Mouse (Mus musculus) heart, embryonic 12.5 days (tissue): ENCODE data around the gene Rnls. TPM values are rescaled to one million over a fixed set of nuclear protein-coding genes. Genes with fewer than 3 reads are reported as not detected.

Source experiments
- ATAC-seq: fragments of 200-750 bp; cut with Nextera tagmentation; 2 replicates; pipeline ENCODE4 v1.8.0; 2017; ENCODE audit warnings: moderate TSS enrichment, moderate library complexity; ENCODE audit not compliant: insufficient number of reproducible peaks, low FRiP score
- H3K27ac ChIP-seq: fragments of 300-500 bp; sonication (generic); 2 replicates; pipeline ENCODE4 v1.5.1; 2016; ENCODE audit warnings: mild to moderate bottlenecking, moderate library complexity; ENCODE audit not compliant: poor library complexity, severe bottlenecking
- H3K27me3 ChIP-seq: fragments of 300-500 bp; sonication (generic); replicated peaks from 2 replicates; pipeline ENCODE4 v1.6.1; 2016; ENCODE audit warnings: mild to moderate bottlenecking, moderate library complexity
- H3K36me3 ChIP-seq: fragments of 300-500 bp; sonication (generic); 2 replicates; pipeline ENCODE4 v1.6.1; 2016; ENCODE audit warnings: mild to moderate bottlenecking, moderate library complexity
- H3K4me1 ChIP-seq: fragments of 300-500 bp; sonication (generic); replicated peaks from 2 replicates; pipeline ENCODE4 v1.6.1; 2016; ENCODE audit warnings: mild to moderate bottlenecking
- H3K4me2 ChIP-seq: fragments of 300-500 bp; sonication (generic); 2 replicates; pipeline ENCODE4 v1.6.1; 2016; ENCODE audit warnings: mild to moderate bottlenecking, moderate library complexity
- H3K4me3 ChIP-seq: fragments of 300-500 bp; sonication (generic); 2 replicates; pipeline ENCODE4 v1.5.1; 2016; ENCODE audit warnings: mild to moderate bottlenecking
- H3K9ac ChIP-seq: fragments of 300-500 bp; sonication (generic); 2 replicates; pipeline ENCODE4 v1.6.1; 2016; ENCODE audit warnings: mild to moderate bottlenecking, moderate library complexity
- H3K9me3 ChIP-seq: fragments of 300-500 bp; sonication (generic); replicated peaks from 2 replicates; pipeline ENCODE4 v1.6.1; 2016; ENCODE audit warnings: mild to moderate bottlenecking, moderate library complexity
- WGBS: fragments of 180-500 bp; shearing (Covaris S2); methylation state at CpG from one replicate; pipeline ENCODE4 v1.1.7; 2016; 5-methylcytosine and 5-hydroxymethylcytosine counted together
- polyA plus RNA-seq: library from polyadenylated mRNA; unstranded; fragments of >200 nt; fragmentation: Nextera tagmentation; extraction: Ambion mirVana; gene quantifications from 2 replicates; pipeline ENCODE4 v1.2.1, GENCODE M21; 2016

Rnls gene
- polyA plus RNA-seq, 1 experiment from 2014 or later, result 9.5 TPM

DNA sequence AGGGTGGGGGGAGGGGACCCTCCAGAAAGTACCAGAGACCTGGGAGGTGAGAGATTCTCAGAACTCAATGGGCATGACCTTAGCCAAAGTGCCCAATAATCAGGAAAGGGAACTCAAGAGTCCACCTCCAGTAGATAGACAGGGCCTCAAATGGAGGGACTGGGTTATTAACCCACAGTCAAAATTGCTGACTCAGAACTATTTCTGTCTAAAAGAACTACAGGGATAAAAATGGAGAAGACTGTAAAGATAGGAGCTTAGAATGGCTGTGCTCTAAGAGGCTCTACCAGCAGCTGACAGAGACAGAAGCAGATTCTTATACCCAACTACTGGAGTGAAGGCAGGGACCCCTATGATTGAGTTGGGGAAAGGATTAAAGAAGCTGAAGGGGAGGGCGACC is 132.9 kb downstream of the Rnls start:
- H3K4me2 ChIP-seq, result no peak overlapping the region
- no peak overlapping the region for H3K4me3 ChIP-seq
- H3K9ac ChIP-seq, result no peak overlapping the region
- H3K27me3 ChIP-seq, result no peaks in the 10 kb centered on the region
- H3K9me3 ChIP-seq, result no peaks in the 10 kb centered on the region
- H3K36me3 ChIP-seq, result no peaks in the 10 kb centered on the region
- no peaks in the 10 kb centered on the region for H3K4me1 ChIP-seq
- 69% methylated on average over 1 of the region's 1 CpGs for WGBS
- ATAC-seq, result no peak
- H3K27ac ChIP-seq, result no peak overlapping the region

DNA sequence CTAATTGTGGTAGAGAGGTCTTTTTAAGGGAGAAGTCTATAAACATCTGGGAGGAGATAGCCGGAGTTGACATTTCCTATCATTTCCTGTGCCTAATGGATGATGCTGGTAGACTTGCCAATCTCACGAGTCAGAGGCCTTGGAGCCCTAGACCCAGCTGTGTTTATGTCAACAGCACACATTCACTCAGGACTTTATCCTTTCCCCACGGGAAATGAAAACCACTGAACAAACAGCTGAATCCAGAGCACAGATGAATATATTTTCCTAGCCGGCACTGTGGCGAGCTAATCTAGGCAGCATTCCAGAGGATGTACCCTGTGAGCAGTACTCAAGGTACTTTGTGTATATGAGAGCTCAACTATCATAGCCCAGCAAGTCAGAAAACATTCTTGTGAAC is 138.2 kb downstream of the Rnls start:
- H3K36me3 ChIP-seq, result no peaks in the 10 kb centered on the region
- H3K9me3 ChIP-seq, result no peaks in the 10 kb centered on the region
- H3K9ac ChIP-seq, result no peak overlapping the region
- H3K27me3 ChIP-seq, result no peaks in the 10 kb centered on the region
- 45% methylated on average over 5 of the region's 5 CpGs for WGBS
- H3K27ac ChIP-seq, result no peak overlapping the region
- no peak overlapping the region for H3K4me2 ChIP-seq
- no peak overlapping the region for H3K4me3 ChIP-seq
- H3K4me1 ChIP-seq, result no peaks in the 10 kb centered on the region
- ATAC-seq, result no peak

DNA sequence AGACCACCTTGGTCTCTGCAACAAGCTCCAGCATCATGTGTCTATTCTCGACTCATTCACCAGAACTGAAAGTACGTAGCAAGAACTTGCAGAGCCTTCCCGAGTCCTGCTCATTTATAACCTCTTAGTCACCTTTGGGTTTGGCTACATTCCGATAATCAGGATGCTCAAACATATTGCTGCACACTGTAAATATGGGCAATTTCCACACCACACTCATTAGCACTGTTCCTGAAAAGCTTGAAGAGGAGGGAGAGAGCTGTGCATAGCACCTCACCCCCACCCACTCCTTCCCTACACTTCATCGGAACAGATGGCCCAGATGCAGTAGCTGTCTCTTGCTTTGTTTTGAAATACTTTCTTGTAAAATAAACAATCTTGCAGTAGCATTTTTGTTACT is 139.9 kb downstream of the Rnls start:
- Histone ChIP-seq H3K9ac (no peak overlapping the region), H3K27me3 (no peaks in the 10 kb centered on the region), H3K4me1 (no peaks in the 10 kb centered on the region), H3K4me2 (no peak overlapping the region), H3K4me3 (no peak overlapping the region), H3K36me3 (no peaks in the 10 kb centered on the region), H3K27ac (no peak overlapping the region), H3K9me3 (no peaks in the 10 kb centered on the region)
- 78% methylated on average over 5 of the region's 5 CpGs for WGBS
- ATAC-seq, result no peak

DNA sequence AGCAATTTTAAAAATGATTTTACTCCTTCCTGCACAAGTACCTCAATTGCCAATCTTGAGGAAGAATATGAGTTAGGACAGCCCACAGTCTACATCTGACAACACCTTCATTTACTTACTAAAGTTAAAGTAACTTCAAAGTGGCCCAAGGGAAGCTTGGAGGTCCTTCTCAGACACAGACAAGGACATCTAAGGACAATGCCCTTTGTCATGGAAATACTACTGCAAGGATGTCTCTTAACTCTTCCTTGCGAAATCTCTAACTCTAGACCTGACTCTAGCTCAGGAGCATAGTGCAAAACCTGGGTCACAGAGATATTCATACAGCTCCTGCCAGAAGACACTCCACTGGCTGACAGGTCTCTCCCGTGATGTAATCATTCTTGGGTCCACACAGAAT is 147.9 kb downstream of the Rnls start:
- Histone ChIP-seq H3K9ac (no peak overlapping the region), H3K36me3 (no peaks in the 10 kb centered on the region), H3K9me3 (no peaks in the 10 kb centered on the region), H3K4me3 (no peak overlapping the region), H3K27me3 (no peaks in the 10 kb centered on the region), H3K27ac (no peak overlapping the region), H3K4me1 (no peaks in the 10 kb centered on the region), H3K4me2 (no peak overlapping the region)
- ATAC-seq, result no peak
- WGBS, result 63% methylated on average over 2 of the region's 2 CpGs

DNA sequence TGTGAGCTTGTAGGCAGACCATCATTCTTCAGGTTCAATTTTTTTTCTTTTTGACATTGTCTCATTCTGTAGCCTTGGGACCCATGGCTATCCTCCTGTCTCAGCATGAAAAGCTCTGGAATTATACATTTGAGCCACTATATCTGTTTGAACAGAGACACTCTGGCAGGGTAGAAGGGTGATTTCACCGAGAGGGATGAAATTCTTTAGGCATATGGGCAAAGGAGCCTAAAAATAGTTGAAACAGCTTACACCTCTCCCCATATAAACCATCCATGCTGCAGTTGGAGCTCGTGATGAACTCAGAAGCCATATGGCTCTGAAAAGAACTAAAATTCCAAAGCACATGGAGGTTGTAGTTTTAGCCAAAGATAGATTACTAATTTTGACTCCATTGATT is 151.7 kb downstream of the Rnls start:
- ATAC-seq, result no peak
- 71% methylated on average over 2 of the region's 2 CpGs for WGBS
- Histone ChIP-seq H3K27ac (no peak overlapping the region), H3K9me3 (no peaks in the 10 kb centered on the region), H3K27me3 (no peaks in the 10 kb centered on the region), H3K4me3 (no peak overlapping the region), H3K4me2 (no peak overlapping the region), H3K4me1 (no peaks in the 10 kb centered on the region), H3K9ac (no peak overlapping the region), H3K36me3 (no peaks in the 10 kb centered on the region)

DNA sequence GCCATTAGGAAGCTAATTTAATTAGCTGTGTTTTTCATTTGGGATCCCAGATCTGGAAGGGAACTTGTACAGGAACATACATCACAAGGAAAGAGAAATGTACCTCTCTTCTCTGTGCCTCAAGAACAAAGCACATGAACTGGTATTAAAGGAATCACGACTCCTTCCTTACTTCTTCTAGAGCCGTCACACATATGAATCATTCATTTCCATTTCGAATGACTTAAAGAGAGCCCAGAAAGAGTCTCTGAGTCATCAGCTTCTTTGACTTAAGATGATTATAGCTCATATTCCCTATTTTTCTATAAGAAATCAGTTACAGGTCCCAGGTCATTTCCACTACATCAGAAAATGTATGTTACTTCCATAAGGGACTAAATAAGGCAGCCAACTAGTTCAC is 159.2 kb downstream of the Rnls start:
- Histone ChIP-seq H3K4me1 (no peaks in the 10 kb centered on the region), H3K27me3 (no peaks in the 10 kb centered on the region), H3K9me3 (no peaks in the 10 kb centered on the region), H3K36me3 (no peaks in the 10 kb centered on the region), H3K4me2 (no peak overlapping the region), H3K4me3 (no peak overlapping the region), H3K27ac (no peak overlapping the region), H3K9ac (no peak overlapping the region)
- no peak for ATAC-seq
- WGBS, result 76% methylated on average over 3 of the region's 3 CpGs

DNA sequence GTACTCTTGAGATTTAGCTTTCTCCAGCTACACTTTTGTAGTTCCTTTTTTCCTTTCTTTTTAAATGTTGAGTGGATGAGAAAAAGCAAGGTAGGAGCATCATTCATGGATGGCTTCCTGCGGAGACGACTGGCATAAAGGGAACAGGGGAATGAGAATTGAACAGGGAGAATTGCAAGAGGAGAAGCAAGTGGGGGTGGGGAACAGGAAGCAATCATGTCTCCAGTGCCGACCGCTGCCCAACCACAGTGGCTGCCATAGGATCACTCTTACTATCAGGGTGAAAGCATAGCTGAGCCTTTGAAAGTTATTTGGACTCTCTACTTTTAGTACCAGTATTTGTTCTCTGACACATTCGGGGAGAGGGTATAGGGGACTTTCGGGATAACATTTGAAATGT is 160.8 kb downstream of the Rnls start:
- Histone ChIP-seq H3K9me3 (no peaks in the 10 kb centered on the region), H3K27ac (no peak overlapping the region), H3K4me1 (no peaks in the 10 kb centered on the region), H3K36me3 (no peaks in the 10 kb centered on the region), H3K9ac (no peak overlapping the region), H3K4me2 (no peak overlapping the region), H3K4me3 (no peak overlapping the region), H3K27me3 (no peaks in the 10 kb centered on the region)
- ATAC-seq, result no peak
- 48% methylated on average over 6 of the region's 6 CpGs for WGBS

DNA sequence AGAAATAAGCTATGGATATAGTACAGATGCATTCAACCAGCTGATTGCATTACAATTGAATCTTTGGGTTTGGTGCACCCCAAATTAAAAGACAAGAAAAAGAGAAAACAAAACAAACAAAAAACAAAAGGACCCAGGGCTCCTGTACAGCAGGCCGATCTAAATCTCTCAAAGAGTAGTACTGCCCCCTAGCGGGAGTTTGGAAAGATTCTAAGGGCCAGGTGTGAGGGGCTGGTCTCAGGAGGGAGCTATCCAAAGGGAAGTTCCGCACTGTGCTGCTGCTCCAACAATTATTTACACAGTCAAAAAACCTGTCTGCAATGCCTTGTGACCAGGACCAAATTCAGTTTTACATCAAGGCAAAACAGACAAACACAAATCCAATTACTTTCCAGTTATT is 165.1 kb downstream of the Rnls start:
- WGBS, result 9% methylated on average over 3 of the region's 3 CpGs
- ATAC-seq, result no peak

DNA sequence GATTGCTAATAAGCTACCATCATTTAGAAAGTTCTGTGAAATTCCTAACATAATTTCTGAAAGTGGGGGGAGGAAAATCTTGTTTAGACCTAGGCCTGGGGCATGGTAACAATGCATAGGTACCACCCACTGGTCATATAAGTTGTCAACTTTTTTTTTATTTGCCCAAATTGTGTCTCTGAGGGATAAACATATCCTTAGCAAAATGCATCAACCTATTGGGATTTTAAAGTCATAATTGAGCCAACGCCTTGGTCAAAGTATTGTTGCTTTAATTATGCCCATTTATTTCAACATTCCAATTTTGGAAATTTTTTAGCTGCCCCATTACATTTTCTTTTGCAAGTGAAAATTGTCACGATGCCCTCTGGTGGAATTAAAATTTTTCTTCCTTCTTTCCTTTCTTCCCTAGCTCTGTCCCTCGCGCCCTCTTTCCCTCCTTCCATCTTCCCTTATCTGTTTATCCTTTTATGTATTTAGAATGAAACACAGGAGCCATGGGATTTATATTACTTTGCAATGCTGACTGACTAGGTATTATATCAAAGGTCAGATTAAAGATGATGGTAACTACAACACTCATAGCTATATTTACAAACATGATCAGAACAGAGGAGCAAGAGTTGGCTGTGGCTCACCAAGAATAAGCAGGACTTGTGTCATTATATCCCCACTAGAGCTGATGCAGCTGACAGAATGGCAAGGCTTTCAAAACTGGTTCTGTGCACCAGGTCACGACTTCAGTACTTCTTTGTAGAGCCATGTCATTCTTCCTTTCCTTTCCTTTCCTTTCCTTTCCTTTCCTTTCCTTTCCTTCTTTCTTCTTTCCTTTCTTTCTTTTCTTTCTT is 166.0 kb downstream of the Rnls start:
- no peak overlapping the region for H3K9ac ChIP-seq
- WGBS, result 64% methylated on average over 5 of the region's 5 CpGs
- H3K4me1 ChIP-seq, result no peaks in the 10 kb centered on the region
- no peaks in the 10 kb centered on the region for H3K9me3 ChIP-seq
- no peak for ATAC-seq
- H3K27ac ChIP-seq, result no peak overlapping the region
- H3K4me2 ChIP-seq, result no peak overlapping the region
- H3K36me3 ChIP-seq, result no peaks in the 10 kb centered on the region
- no peak overlapping the region for H3K4me3 ChIP-seq
- no peaks in the 10 kb centered on the region for H3K27me3 ChIP-seq

More for the DNA sequence above, 165.1 kb downstream of the Rnls start:
- Histone ChIP-seq H3K4me2 (no peak overlapping the region), H3K4me1 (no peaks in the 10 kb centered on the region), H3K9me3 (no peaks in the 10 kb centered on the region), H3K9ac (no peak overlapping the region), H3K27ac (no peak overlapping the region), H3K27me3 (no peaks in the 10 kb centered on the region), H3K36me3 (no peaks in the 10 kb centered on the region), H3K4me3 (no peak overlapping the region)

DNA sequence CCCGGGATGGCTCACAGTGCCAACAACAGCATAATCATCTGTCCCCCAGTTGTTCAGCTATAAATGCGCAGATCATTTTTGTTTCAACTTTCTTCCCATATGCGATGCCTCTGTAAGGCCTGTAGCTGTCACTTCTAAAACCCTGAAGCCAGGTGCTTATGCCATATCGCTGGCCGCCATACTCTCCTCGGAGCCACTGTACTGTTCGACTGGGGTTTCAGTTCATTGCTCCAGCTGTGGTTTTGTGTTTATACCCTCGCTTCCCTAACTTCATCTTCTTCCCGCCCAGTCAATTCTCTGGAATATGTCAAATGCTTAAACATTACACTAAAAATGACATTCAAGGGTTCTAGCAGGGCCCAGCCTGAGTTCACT is 167.1 kb downstream of the Rnls start:
- ATAC-seq, result no peak
- Histone ChIP-seq H3K27ac (no peak overlapping the region), H3K4me2 (no peak overlapping the region), H3K36me3 (no peaks in the 10 kb centered on the region), H3K9me3 (no peaks in the 10 kb centered on the region), H3K27me3 (no peaks in the 10 kb centered on the region), H3K4me1 (no peaks in the 10 kb centered on the region), H3K4me3 (no peak overlapping the region), H3K9ac (no peak overlapping the region)
- 86% methylated on average over 9 of the region's 9 CpGs for WGBS

DNA sequence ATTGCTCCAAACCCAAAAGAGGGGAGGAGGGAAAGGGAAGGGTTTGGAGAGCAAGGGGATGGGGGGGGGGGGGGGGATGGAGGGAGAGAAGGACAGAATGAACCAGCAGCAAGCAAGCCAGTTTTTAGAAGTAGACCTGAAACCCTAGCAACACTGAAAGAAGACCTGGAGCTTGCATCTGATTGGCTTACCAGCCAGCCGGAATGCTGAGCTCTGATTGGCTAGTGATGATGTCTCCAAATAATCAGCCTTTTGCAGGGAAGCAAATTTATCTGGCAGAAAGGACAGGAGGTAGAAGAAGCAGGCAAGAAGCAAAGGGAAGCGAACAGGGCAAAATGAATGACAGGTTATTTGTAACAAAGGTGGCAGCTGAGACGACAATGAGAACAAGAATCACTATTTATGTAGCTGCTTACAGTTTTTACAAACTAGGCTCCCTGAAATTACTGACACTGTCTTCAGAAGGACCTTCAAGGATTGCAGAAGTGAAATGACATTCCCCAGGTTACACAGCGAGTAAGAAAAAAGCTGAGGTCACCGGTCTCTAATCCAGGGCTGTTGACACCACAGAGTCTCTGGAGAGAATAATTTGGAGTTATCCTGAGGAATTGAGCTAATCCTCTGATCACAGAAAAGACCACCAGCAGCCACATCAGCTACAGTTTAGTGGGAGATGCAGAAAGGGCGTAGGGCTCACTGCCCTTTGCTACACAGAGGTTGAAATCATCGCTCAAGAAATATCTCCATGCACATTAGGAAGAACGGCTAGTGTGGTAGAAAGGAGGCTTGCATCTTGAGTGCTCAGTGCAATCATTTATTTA is 167.7 kb downstream of the Rnls start:
- Histone ChIP-seq H3K4me3 (no peak overlapping the region), H3K36me3 (no peaks in the 10 kb centered on the region), H3K4me2 (no peak overlapping the region), H3K9ac (no peak overlapping the region), H3K27ac (no peak overlapping the region), H3K9me3 (no peaks in the 10 kb centered on the region), H3K27me3 (no peaks in the 10 kb centered on the region), H3K4me1 (no peaks in the 10 kb centered on the region)
- no peak for ATAC-seq
- WGBS, result 52% methylated on average over 8 of the region's 8 CpGs
